Mouse (Mus musculus): Measurements from ENCODE around the gene Mbip. TPM values are rescaled to one million over a fixed set of nuclear protein-coding genes. Genes with fewer than 3 reads are reported as not detected.

Mbip gene
- 39.8 and 40.6 TPM in 2 replicates for polyA plus RNA-seq (2014; fragmentation: Nextera tagmentation; extraction: Ambion mirVana)

GRCm38 (mm10) chr12:56345367-56346089 is at the start of gene Mbip:
Mbip (minus strand) TSS chr12:56345894.
- under 1% methylated on average over 37 of the region's 37 CpGs for WGBS
- H3K36me3 ChIP-seq (ENCODE audit: control insufficient read depth, insufficient read depth, low read length), result no peaks in the 10 kb centered on the region
- ATAC-seq (ENCODE audit: insufficient number of reproducible peaks, insufficient read depth, low FRiP score, low read depth), result peak; percentile 99
- no peaks in the 10 kb centered on the region for H3K27me3 ChIP-seq (ENCODE audit: control insufficient read depth, insufficient read depth, low read length)
- H3K4me1 ChIP-seq (ENCODE audit: control insufficient read depth, insufficient read depth, low read length), result no peaks in the 10 kb centered on the region
- peak within 1 kb of the TSS; percentile 64 for H3K4me3 ChIP-seq (ENCODE audit: low read depth, low read length)
- H3K4me2 ChIP-seq (replicated peaks; ENCODE audit: low read depth, low read length), result peak within 1 kb of the TSS; percentile 48
- peak within 1 kb of the TSS; percentile 75 for H3K9ac ChIP-seq (replicated peaks; ENCODE audit: low read depth, low read length)
- H3K27ac ChIP-seq (ENCODE audit: low read length), result peak within 1 kb of the TSS; percentile 11; the same call in 1 of the 2 replicates
- H3K9me3 ChIP-seq (ENCODE audit: control insufficient read depth, low read depth, low read length), result no peaks in the 10 kb centered on the region

GRCm38 (mm10) chr12:56387647-56388205 is 42.0 kb upstream of the Mbip start:
- H3K9me3 ChIP-seq (ENCODE audit: control insufficient read depth, low read depth, low read length), result no peaks in the 10 kb centered on the region
- no peaks in the 10 kb centered on the region for H3K27me3 ChIP-seq (ENCODE audit: control insufficient read depth, insufficient read depth, low read length)
- no peak overlapping the region for H3K27ac ChIP-seq (ENCODE audit: low read length)
- H3K36me3 ChIP-seq (ENCODE audit: control insufficient read depth, insufficient read depth, low read length), result no peaks in the 10 kb centered on the region
- no peak overlapping the region for H3K4me3 ChIP-seq (ENCODE audit: low read depth, low read length)
- no peaks in the 10 kb centered on the region for H3K4me1 ChIP-seq (ENCODE audit: control insufficient read depth, insufficient read depth, low read length)
- no peak overlapping the region for H3K9ac ChIP-seq (replicated peaks; ENCODE audit: low read depth, low read length)
- no peak overlapping the region for H3K4me2 ChIP-seq (replicated peaks; ENCODE audit: low read depth, low read length)
- WGBS, result 65% methylated on average over 7 of the region's 7 CpGs
- ATAC-seq (ENCODE audit: insufficient number of reproducible peaks, insufficient read depth, low FRiP score, low read depth), result no peak

- Histone ChIP-seq H3K36me3 (ENCODE audit: control insufficient read depth, insufficient read depth, low read length) (no peaks in the 10 kb centered on the region), H3K9me3 (ENCODE audit: control insufficient read depth, low read depth, low read length) (no peaks in the 10 kb centered on the region), H3K27ac (ENCODE audit: low read length) (no peak overlapping the region), H3K4me1 (ENCODE audit: control insufficient read depth, insufficient read depth, low read length) (no peaks in the 10 kb centered on the region), H3K27me3 (ENCODE audit: control insufficient read depth, insufficient read depth, low read length) (no peaks in the 10 kb centered on the region), H3K4me3 (ENCODE audit: low read depth, low read length) (no peak overlapping the region), H3K9ac (replicated peaks; ENCODE audit: low read depth, low read length) (no peak overlapping the region), H3K4me2 (replicated peaks; ENCODE audit: low read depth, low read length) (no peak overlapping the region)
- 62% methylated on average over 6 of the region's 6 CpGs for WGBS
- no peak for ATAC-seq (ENCODE audit: insufficient number of reproducible peaks, insufficient read depth, low FRiP score, low read depth)
Observed at GRCm38 (mm10) chr12:56386955-56387646, 41.4 kb upstream of the Mbip start.

GRCm38 (mm10) chr12:56344771-56345314 is 851 bp downstream of the Mbip start:
- Histone ChIP-seq H3K4me2 (replicated peaks; ENCODE audit: low read depth, low read length) (peak overlapping the region; percentile 48), H3K36me3 (ENCODE audit: control insufficient read depth, insufficient read depth, low read length) (no peaks in the 10 kb centered on the region), H3K9ac (replicated peaks; ENCODE audit: low read depth, low read length) (peak overlapping the region; percentile 75), H3K27ac (ENCODE audit: low read length) (no peak overlapping the region), H3K4me1 (ENCODE audit: control insufficient read depth, insufficient read depth, low read length) (no peaks in the 10 kb centered on the region), H3K27me3 (ENCODE audit: control insufficient read depth, insufficient read depth, low read length) (no peaks in the 10 kb centered on the region), H3K4me3 (ENCODE audit: low read depth, low read length) (peak overlapping the region; percentile 64), H3K9me3 (ENCODE audit: control insufficient read depth, low read depth, low read length) (no peaks in the 10 kb centered on the region)
- ATAC-seq (ENCODE audit: insufficient number of reproducible peaks, insufficient read depth, low FRiP score, low read depth), result no peak
- 2% methylated on average over 5 of the region's 5 CpGs for WGBS

GRCm38 (mm10) chr12:56339295-56340056 is 6.2 kb downstream of the Mbip start:
- no peaks in the 10 kb centered on the region for H3K9me3 ChIP-seq (ENCODE audit: control insufficient read depth, low read depth, low read length)
- no peak overlapping the region for H3K4me2 ChIP-seq (replicated peaks; ENCODE audit: low read depth, low read length)
- 81% methylated on average over 8 of the region's 8 CpGs for WGBS
- no peak for ATAC-seq (ENCODE audit: insufficient number of reproducible peaks, insufficient read depth, low FRiP score, low read depth)
- no peak overlapping the region for H3K9ac ChIP-seq (replicated peaks; ENCODE audit: low read depth, low read length)
- H3K4me3 ChIP-seq (ENCODE audit: low read depth, low read length), result no peak overlapping the region
- peaks cover 12% of the 10 kb centered on the region for H3K36me3 ChIP-seq (ENCODE audit: control insufficient read depth, insufficient read depth, low read length)
- H3K27me3 ChIP-seq (ENCODE audit: control insufficient read depth, insufficient read depth, low read length), result no peaks in the 10 kb centered on the region
- no peak overlapping the region for H3K27ac ChIP-seq (ENCODE audit: low read length)
- no peaks in the 10 kb centered on the region for H3K4me1 ChIP-seq (ENCODE audit: control insufficient read depth, insufficient read depth, low read length)

- 92% methylated on average over 2 of the region's 2 CpGs for WGBS
- Histone ChIP-seq H3K36me3 (ENCODE audit: control insufficient read depth, insufficient read depth, low read length) (peaks cover 27% of the 10 kb centered on the region), H3K4me2 (replicated peaks; ENCODE audit: low read depth, low read length) (no peak overlapping the region), H3K4me3 (ENCODE audit: low read depth, low read length) (no peak overlapping the region), H3K27me3 (ENCODE audit: control insufficient read depth, insufficient read depth, low read length) (no peaks in the 10 kb centered on the region), H3K9me3 (ENCODE audit: control insufficient read depth, low read depth, low read length) (no peaks in the 10 kb centered on the region), H3K4me1 (ENCODE audit: control insufficient read depth, insufficient read depth, low read length) (no peaks in the 10 kb centered on the region), H3K27ac (ENCODE audit: low read length) (no peak overlapping the region), H3K9ac (replicated peaks; ENCODE audit: low read depth, low read length) (no peak overlapping the region)
- no peak for ATAC-seq (ENCODE audit: insufficient number of reproducible peaks, insufficient read depth, low FRiP score, low read depth)
Observed at GRCm38 (mm10) chr12:56333461-56333860, 12.2 kb downstream of the Mbip start.

- Histone ChIP-seq H3K9me3 (ENCODE audit: control insufficient read depth, low read depth, low read length) (no peaks in the 10 kb centered on the region), H3K9ac (replicated peaks; ENCODE audit: low read depth, low read length) (no peak overlapping the region), H3K27me3 (ENCODE audit: control insufficient read depth, insufficient read depth, low read length) (no peaks in the 10 kb centered on the region), H3K4me1 (ENCODE audit: control insufficient read depth, insufficient read depth, low read length) (no peaks in the 10 kb centered on the region), H3K4me3 (ENCODE audit: low read depth, low read length) (no peak overlapping the region), H3K27ac (ENCODE audit: low read length) (no peak overlapping the region), H3K36me3 (ENCODE audit: control insufficient read depth, insufficient read depth, low read length) (peaks cover 33% of the 10 kb centered on the region), H3K4me2 (replicated peaks; ENCODE audit: low read depth, low read length) (no peak overlapping the region)
- no peak for ATAC-seq (ENCODE audit: insufficient number of reproducible peaks, insufficient read depth, low FRiP score, low read depth)
- WGBS, result 86% methylated on average over 3 of the region's 3 CpGs
Observed at GRCm38 (mm10) chr12:56332475-56332874, 13.2 kb downstream of the Mbip start.

GRCm38 (mm10) chr12:56327448-56327998 is 18.2 kb downstream of the Mbip start:
- H3K9ac ChIP-seq (replicated peaks; ENCODE audit: low read depth, low read length), result no peak overlapping the region
- no peaks in the 10 kb centered on the region for H3K4me1 ChIP-seq (ENCODE audit: control insufficient read depth, insufficient read depth, low read length)
- H3K36me3 ChIP-seq (ENCODE audit: control insufficient read depth, insufficient read depth, low read length), result peaks cover 22% of the 10 kb centered on the region
- H3K4me3 ChIP-seq (ENCODE audit: low read depth, low read length), result no peak overlapping the region
- WGBS, result 82% methylated on average over 6 of the region's 6 CpGs
- no peaks in the 10 kb centered on the region for H3K9me3 ChIP-seq (ENCODE audit: control insufficient read depth, low read depth, low read length)
- no peak overlapping the region for H3K27ac ChIP-seq (ENCODE audit: low read length)
- H3K27me3 ChIP-seq (ENCODE audit: control insufficient read depth, insufficient read depth, low read length), result no peaks in the 10 kb centered on the region
- no peak for ATAC-seq (ENCODE audit: insufficient number of reproducible peaks, insufficient read depth, low FRiP score, low read depth)
- H3K4me2 ChIP-seq (replicated peaks; ENCODE audit: low read depth, low read length), result no peak overlapping the region

All from stomach, embryonic 14.5 days (tissue).